ENCODE assay signal across 16 mouse cellular contexts in genomic region chr1:132213076-132213475, GRCm38 (mm10). TPM values are rescaled to one million over a fixed set of nuclear protein-coding genes. Genes with fewer than 3 reads are reported as not detected.
DNase-seq lines count a peak whose midpoint lies in the region; ATAC-seq and TF ChIP-seq lines count a peak whose summit lies in the region.
"Had no signal": no experiment of that assay in that cellular context is flagged by ENCODE, and none has a peak within 500 bp of the region (broad histone marks: within the 10 kb centered on the region; RNA-seq: fewer than 3 reads in every experiment).

No protein-coding gene starts in this region.

- TF ChIP-seq CTCF in kidney, postnatal 0 days (IDR thresholded peaks at IDR 0.05; ENCODE audit: low read depth), result no peak
- TF ChIP-seq CTCF in kidney, adult 2 months (conservative IDR thresholded peaks at IDR 0.05; ENCODE audit: insufficient read depth, insufficient read length, low read depth, low read length), result no peak
- TF ChIP-seq CTCF in midbrain, postnatal 0 days (IDR thresholded peaks at IDR 0.05), result no peak
- TF ChIP-seq CTCF in heart, adult 2 months (IDR thresholded peaks at IDR 0.05), result no peak

- TF ChIP-seq POLR2A in kidney, adult 2 months (IDR thresholded peaks at IDR 0.05; ENCODE audit: low read depth, low read length), result no peak
- TF ChIP-seq POLR2A in heart, adult 2 months (IDR thresholded peaks at IDR 0.05; ENCODE audit: insufficient read depth, low read depth, low read length), result no peak

- WGBS in kidney, postnatal 0 days, result 42% methylated on average over 6 of the region's 6 CpGs
- 55% methylated on average over 6 of the region's 6 CpGs for WGBS in kidney, adult 2 months
- 22% methylated on average over 6 of the region's 6 CpGs for WGBS in hindbrain, embryonic 11.5 days
- WGBS in midbrain, postnatal 0 days, result 23% methylated on average over 6 of the region's 6 CpGs
- 48% methylated on average over 6 of the region's 6 CpGs for WGBS in heart, adult 2 months

- no peak overlapping the region for H3K9ac ChIP-seq in kidney, postnatal 0 days (ENCODE audit: low read depth, low read length)
- H3K9ac ChIP-seq in hindbrain, embryonic 11.5 days (ENCODE audit: low read depth, low read length), result no peak overlapping the region
- H3K9ac ChIP-seq in midbrain, postnatal 0 days (replicated peaks; ENCODE audit: low read length, poor library complexity, severe bottlenecking), result no peak overlapping the region
- H3K9ac ChIP-seq in heart, adult 2 months (ENCODE audit: low read depth, low read length), result no peak overlapping the region
- H3K9ac ChIP-seq: limb, embryonic 12.5 days had no signal

- H3K36me3 ChIP-seq in kidney, postnatal 0 days (ENCODE audit: insufficient read depth, low read length), result no peaks in the 10 kb centered on the region
- H3K36me3 ChIP-seq in kidney, adult 2 months (ENCODE audit: control insufficient read depth, insufficient read depth, low read length), result no peaks in the 10 kb centered on the region
- no peaks in the 10 kb centered on the region for H3K36me3 ChIP-seq in hindbrain, embryonic 11.5 days (ENCODE audit: control insufficient read depth, insufficient read depth, low read length)
- H3K36me3 ChIP-seq in midbrain, postnatal 0 days (ENCODE audit: insufficient read depth, low read length), result no peaks in the 10 kb centered on the region
- H3K36me3 ChIP-seq in heart, adult 2 months (ENCODE audit: control insufficient read depth, insufficient read depth, low read length), result no peaks in the 10 kb centered on the region
- H3K36me3 ChIP-seq: heart, embryonic 10.5 days; limb, embryonic 12.5 days had no signal

- ATAC-seq in kidney, postnatal 0 days (replicated peaks; ENCODE audit: low FRiP score, low read depth), result no peak
- peak; percentile 87 for ATAC-seq in hindbrain, embryonic 11.5 days (ENCODE audit: low FRiP score)
- no peak for ATAC-seq in midbrain, postnatal 0 days (ENCODE audit: low FRiP score)
- ATAC-seq: intestine, embryonic 16.5 days had no signal

- no peak overlapping the region for H3K4me2 ChIP-seq in kidney, postnatal 0 days (ENCODE audit: low read length)
- H3K4me2 ChIP-seq in hindbrain, embryonic 11.5 days (replicated peaks; ENCODE audit: low read depth, low read length), result no peak overlapping the region
- no peak overlapping the region for H3K4me2 ChIP-seq in midbrain, postnatal 0 days (ENCODE audit: low read depth, low read length, poor library complexity, severe bottlenecking)

- no peak overlapping the region for H3K27ac ChIP-seq in kidney, postnatal 0 days
- no peak overlapping the region for H3K27ac ChIP-seq in kidney, adult 2 months (ENCODE audit: insufficient read depth, low read depth, low read length)
- H3K27ac ChIP-seq in hindbrain, embryonic 11.5 days (ENCODE audit: low read depth, low read length), result peak overlapping the region; percentile 59
- peak overlapping the region; percentile 51; the same call in 1 of the 2 replicates for H3K27ac ChIP-seq in midbrain, postnatal 0 days (ENCODE audit: low read depth, low read length)
- no peak overlapping the region for H3K27ac ChIP-seq in heart, adult 2 months
- H3K27ac ChIP-seq: layer of hippocampus, adult 2 months; limb, embryonic 12.5 days had no signal

- 0 out of 2 replicates have a peak, but pooled peaks cover 3% of the 10 kb centered on the region for H3K4me1 ChIP-seq in kidney, postnatal 0 days (replicated peaks; ENCODE audit: insufficient read depth, low read length)
- no peaks in the 10 kb centered on the region for H3K4me1 ChIP-seq in kidney, adult 2 months (ENCODE audit: control insufficient read depth, insufficient read depth, low read length)
- peaks cover 4% of the 10 kb centered on the region; the same call in 1 of the 2 replicates for H3K4me1 ChIP-seq in hindbrain, embryonic 11.5 days (replicated peaks; ENCODE audit: control insufficient read depth, insufficient read depth, low read length)
- peaks cover 20% of the 10 kb centered on the region for H3K4me1 ChIP-seq in midbrain, postnatal 0 days (ENCODE audit: insufficient read depth, low read length)
- no peaks in the 10 kb centered on the region for H3K4me1 ChIP-seq in heart, adult 2 months (ENCODE audit: control insufficient read depth, insufficient read depth, low read length)

- H3K27me3 ChIP-seq in kidney, postnatal 0 days (ENCODE audit: insufficient read depth, low read length), result no peaks in the 10 kb centered on the region
- H3K27me3 ChIP-seq in kidney, adult 2 months (replicated peaks; ENCODE audit: control insufficient read depth, insufficient read depth, low read length), result no peaks in the 10 kb centered on the region
- H3K27me3 ChIP-seq in hindbrain, embryonic 11.5 days (ENCODE audit: control insufficient read depth, insufficient read depth, low read length), result no peaks in the 10 kb centered on the region
- no peaks in the 10 kb centered on the region for H3K27me3 ChIP-seq in midbrain, postnatal 0 days (ENCODE audit: insufficient read depth, low read length)
- H3K27me3 ChIP-seq in heart, adult 2 months (ENCODE audit: control insufficient read depth, insufficient read depth, low read length), result no peaks in the 10 kb centered on the region

- intact Hi-C loops in heart, adult 2 months (cut with DNase I), result no loop called here

- peak; percentile 36 for DNase-seq in adrenal gland, postnatal 14 days
- no peak for DNase-seq in adrenal gland, adult 8-10 months
- peak; percentile 14 for DNase-seq in kidney, postnatal 0 days (ENCODE audit: low spot score)
- DNase-seq in kidney, adult 2 months, result no peak
- DNase-seq in hindbrain, embryonic 11.5 days (ENCODE audit: low spot score), result peak; percentile 56
- DNase-seq in midbrain, postnatal 0 days (ENCODE audit: low spot score), result peak; percentile 70
- no peak for DNase-seq in layer of hippocampus, postnatal 10 days (ENCODE audit: low spot score in 2 of 2)
- DNase-seq in heart, adult 2 months, result no peak
- DNase-seq: thymus, adult 2 months had no signal

- H3K9me3 ChIP-seq in kidney, postnatal 0 days (replicated peaks; ENCODE audit: low read length), result no peaks in the 10 kb centered on the region
- no peaks in the 10 kb centered on the region for H3K9me3 ChIP-seq in hindbrain, embryonic 11.5 days (ENCODE audit: control insufficient read depth, low read length)
- no peaks in the 10 kb centered on the region for H3K9me3 ChIP-seq in midbrain, postnatal 0 days (ENCODE audit: low read length)
- H3K9me3 ChIP-seq: heart, embryonic 10.5 days; limb, embryonic 12.5 days had no signal

- no peak for TF ChIP-seq EP300 in heart, adult 2 months (IDR thresholded peaks at IDR 0.05; ENCODE audit: insufficient read depth, low read depth, low read length)

- H3K79me2 ChIP-seq in heart, adult 2 months (replicated peaks; ENCODE audit: control insufficient read depth, insufficient read depth, low read length), result no peaks in the 10 kb centered on the region

- H3K4me3 ChIP-seq in kidney, postnatal 0 days (replicated peaks; ENCODE audit: low read depth, low read length), result no peak overlapping the region
- no peak overlapping the region for H3K4me3 ChIP-seq in kidney, adult 2 months (ENCODE audit: insufficient read depth, low read depth, low read length)
- H3K4me3 ChIP-seq in hindbrain, embryonic 11.5 days (ENCODE audit: low read depth, low read length), result no peak overlapping the region
- H3K4me3 ChIP-seq in midbrain, postnatal 0 days (ENCODE audit: low read depth, low read length), result no peak overlapping the region
- no peak overlapping the region for H3K4me3 ChIP-seq in heart, adult 2 months

RNA-seq across cellular contexts. Expression of gene Gm10188, which starts 16.5 kb away (rescaled TPM):
- total RNA-seq in adrenal gland, postnatal 14 days (2021), result not detected in 2 replicates
- not detected for total RNA-seq in adrenal gland, adult 8-10 months (2022)
- polyA plus RNA-seq in kidney, postnatal 0 days (2015; fragmentation: Nextera tagmentation; extraction: Ambion mirVana), result not detected in 2 replicates
- not detected in 2 replicates for polyA plus RNA-seq in kidney, adult 2 months (2012; rRNA removed)
- polyA plus RNA-seq in hindbrain, embryonic 11.5 days (2014; fragmentation: Nextera tagmentation; extraction: Ambion mirVana), result not detected in 2 replicates
- not detected in 2 replicates for total RNA-seq in midbrain, postnatal 0 days (2014; rRNA removed)
- 0.22 TPM in 1 of 2 replicates, not detected in the other for polyA plus RNA-seq in midbrain, postnatal 0 days (2015; fragmentation: Nextera tagmentation; extraction: Ambion mirVana)
- not detected for total RNA-seq in layer of hippocampus, postnatal 10 days (2021)
- total RNA-seq in heart, adult 2 months (2021), result not detected
- polyA plus RNA-seq in heart, adult 2 months (2012; rRNA removed), result not detected in 2 replicates
- total RNA-seq: ES-E14; layer of hippocampus, adult 2 months had no signal
- polyA plus RNA-seq: heart, embryonic 10.5 days; intestine, embryonic 16.5 days; limb, embryonic 12.5 days; lung, embryonic 16.5 days; small intestine, adult 2 months; thymus, adult 2 months had no signal

RNA-seq across cellular contexts. Expression of gene AC124108.1, which starts 21.8 kb away (rescaled TPM):
- 0.11 and 0.15 TPM in 2 replicates for total RNA-seq in adrenal gland, postnatal 14 days (2021)
- under 1 TPM; 0.10 to 0.17 (median 0.14) TPM for total RNA-seq in adrenal gland, adult 8-10 months (2022)
- polyA plus RNA-seq in kidney, postnatal 0 days (2015; fragmentation: Nextera tagmentation; extraction: Ambion mirVana), result 0.07 and 0.13 TPM in 2 replicates
- not detected in 2 replicates for polyA plus RNA-seq in kidney, adult 2 months (2012; rRNA removed)
- 2.9 and 4.8 TPM in 2 replicates for polyA plus RNA-seq in hindbrain, embryonic 11.5 days (2014; fragmentation: Nextera tagmentation; extraction: Ambion mirVana)
- 3.9 and 6.9 TPM in 2 replicates for total RNA-seq in midbrain, postnatal 0 days (2014; rRNA removed)
- 0.50 and 0.54 TPM in 2 replicates for polyA plus RNA-seq in midbrain, postnatal 0 days (2015; fragmentation: Nextera tagmentation; extraction: Ambion mirVana)
- total RNA-seq in layer of hippocampus, postnatal 10 days (2021), result 1 to 10 TPM; 1.7 TPM
- total RNA-seq in heart, adult 2 months (2021), result under 1 TPM in 1 of 2 experiments, not detected in 1; 0.05 TPM
- polyA plus RNA-seq in heart, adult 2 months (2012; rRNA removed), result 0.06 TPM in 1 of 2 replicates, not detected in the other
- polyA plus RNA-seq: heart, embryonic 10.5 days; small intestine, adult 2 months; thymus, adult 2 months had no signal

RNA-seq across cellular contexts. Expression of gene Lemd1, which starts 21.8 kb away (rescaled TPM):
- total RNA-seq in adrenal gland, postnatal 14 days (2021), result not detected in 2 replicates
- under 1 TPM in 3 of 4 experiments, not detected in 1; 0.31 to 0.46 (median 0.46) TPM for total RNA-seq in adrenal gland, adult 8-10 months (2022)
- 0.37 and 0.80 TPM in 2 replicates for polyA plus RNA-seq in kidney, postnatal 0 days (2015; fragmentation: Nextera tagmentation; extraction: Ambion mirVana)
- polyA plus RNA-seq in kidney, adult 2 months (2012; rRNA removed), result not detected in 2 replicates
- polyA plus RNA-seq in hindbrain, embryonic 11.5 days (2014; fragmentation: Nextera tagmentation; extraction: Ambion mirVana), result 8.9 and 11.3 TPM in 2 replicates
- 9.3 and 12.6 TPM in 2 replicates for total RNA-seq in midbrain, postnatal 0 days (2014; rRNA removed)
- polyA plus RNA-seq in midbrain, postnatal 0 days (2015; fragmentation: Nextera tagmentation; extraction: Ambion mirVana), result 11.3 and 12.6 TPM in 2 replicates
- 1 to 10 TPM; 4.9 TPM for total RNA-seq in layer of hippocampus, postnatal 10 days (2021)
- total RNA-seq in heart, adult 2 months (2021), result not detected
- polyA plus RNA-seq in heart, adult 2 months (2012; rRNA removed), result 0.20 TPM in 1 of 2 replicates, not detected in the other
- polyA plus RNA-seq: intestine, embryonic 16.5 days; thymus, adult 2 months had no signal

Comparison
In these comparisons a context has a peak if more than half of its experiments do, and no peak if none do; other contexts are left out.
1. DNase-seq: peak in adrenal gland, postnatal 14 days (single experiment), kidney, postnatal 0 days (single experiment), hindbrain, embryonic 11.5 days (single experiment) and midbrain, postnatal 0 days (single experiment); none in adrenal gland, adult 8-10 months (single experiment), kidney, adult 2 months (single experiment), layer of hippocampus, postnatal 10 days (0 of 2) and heart, adult 2 months (0 of 2).
2. H3K27ac ChIP-seq: peak in hindbrain, embryonic 11.5 days (single experiment) and midbrain, postnatal 0 days (single experiment); none in kidney, postnatal 0 days (single experiment), kidney, adult 2 months (single experiment) and heart, adult 2 months (single experiment).